Mouse (Mus musculus) ES-Bruce4 (cell line): ENCODE results near the gene Dolk.

Source experiments
- CTCF ChIP-seq: IDR thresholded peaks from one replicate; pipeline ENCODE4 v1.8.1; 2011; ENCODE audit warnings: low read depth, low read length
- EP300 ChIP-seq: IDR thresholded peaks from 2 replicates; pipeline ENCODE4 v1.6.1; 2011; ENCODE audit warnings: low read depth, low read length; ENCODE audit not compliant: insufficient read depth
- POLR2A ChIP-seq: IDR thresholded peaks from one replicate; pipeline ENCODE4 v1.8.1; 2011; ENCODE audit warnings: low read length; ENCODE audit not compliant: insufficient read depth

DNA sequence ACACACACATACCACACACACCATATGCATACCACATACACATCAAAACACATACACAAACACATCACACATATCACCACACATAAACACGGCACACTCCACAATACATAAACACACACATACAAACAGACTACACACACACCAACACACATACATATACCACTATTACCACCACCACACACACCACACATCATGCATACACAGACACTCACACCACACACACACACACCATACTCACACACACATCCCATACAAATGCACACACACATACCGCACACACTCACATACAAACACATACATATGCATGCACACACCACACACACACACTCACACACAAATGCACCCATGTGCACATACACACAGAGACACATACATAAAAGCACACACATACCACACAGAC lies 18.7 kb downstream of the Dolk start:
- TF ChIP-seq POLR2A, result no peak
- TF ChIP-seq CTCF, result no peak
- no peak for TF ChIP-seq EP300
